Mouse (Mus musculus) CH12.LX (cell line): Measurements from ENCODE around the gene Nhp2. TPM values are rescaled to one million over a fixed set of nuclear protein-coding genes. Genes with fewer than 3 reads are reported as not detected.

Experiments
- DNase-seq: peaks from one replicate; pipeline ENCODE4 v3.0.0-alpha.2; 2013; ENCODE audit errors: extremely low read depth
- H3K27ac ChIP-seq: 2 replicates; pipeline ENCODE4 v1.5.1; 2012; ENCODE audit warnings: low read depth, mild to moderate bottlenecking, control low read depth, moderate library complexity; ENCODE audit not compliant: insufficient read depth
- H3K27me3 ChIP-seq: replicated peaks from 2 replicates; pipeline ENCODE3; 2012; ENCODE audit warnings: inconsistent platforms
- H3K36me3 ChIP-seq, 2 experiments: replicated peaks in 1 of 2; 2 replicates each; pipeline versions ENCODE3 to v1.6.1; 2012; ENCODE audit warnings: inconsistent platforms in 1 of 2, low read length in 1 of 2, mild to moderate bottlenecking in 1 of 2, mixed read lengths in 1 of 2, moderate library complexity in 1 of 2; ENCODE audit not compliant: control insufficient read depth in 1 of 2, insufficient read depth in 1 of 2
- H3K4me1 ChIP-seq, 2 experiments: 2 replicates each; pipeline ENCODE4 v1.6.1; 2012; ENCODE audit warnings: inconsistent platforms in 1 of 2, moderate library complexity in 1 of 2; ENCODE audit not compliant: insufficient read depth in 2 of 2, control insufficient read depth in 1 of 2
- H3K4me2 ChIP-seq: 2 replicates; pipeline ENCODE4 v1.6.1; 2012; ENCODE audit warnings: low read depth, mild to moderate bottlenecking, control low read depth; ENCODE audit not compliant: poor library complexity, insufficient read depth, severe bottlenecking
- H3K4me3 ChIP-seq, 3 experiments: fragments of 150-350 bp in 1 of 3; sonication (generic) in 1 of 3; replicated peaks in 1 of 3; 2 replicates each; pipeline versions ENCODE3 to v1.5.1; 2011 to 2012; ENCODE audit warnings: low read depth in 2 of 3, low read length in 2 of 3, mild to moderate bottlenecking in 2 of 3, moderate library complexity in 2 of 3, control low read depth in 1 of 3, improper control_type of control experiment in 1 of 3, inconsistent platforms in 1 of 3, mixed read lengths in 1 of 3; ENCODE audit not compliant: poor library complexity in 1 of 3
- H3K79me2 ChIP-seq: replicated peaks from 2 replicates; pipeline ENCODE4 v1.6.1; 2012; ENCODE audit warnings: mild to moderate bottlenecking, moderate library complexity; ENCODE audit not compliant: control insufficient read depth, poor library complexity, insufficient read depth, severe bottlenecking; ENCODE audit errors: extremely low read depth
- H3K9ac ChIP-seq: 2 replicates; pipeline ENCODE4 v1.6.1; 2012; ENCODE audit warnings: low read depth, mild to moderate bottlenecking, control low read depth, moderate library complexity; ENCODE audit not compliant: insufficient read depth
- H3K9me3 ChIP-seq: replicated peaks from 2 replicates; pipeline ENCODE3; 2012; ENCODE audit warnings: low read length, inconsistent platforms, mixed read lengths
- CHD1 ChIP-seq: IDR thresholded peaks from 2 replicates; pipeline ENCODE4 v1.6.1; 2012; ENCODE audit warnings: low read depth, low read length, improper control_type of control experiment, inconsistent platforms
- CHD2 ChIP-seq: IDR thresholded peaks from 2 replicates; pipeline ENCODE4 v1.6.1; 2011; ENCODE audit warnings: low read length, improper control_type of control experiment
- CTCF ChIP-seq, 2 experiments: IDR thresholded peaks in 1 of 2; conservative IDR thresholded peaks in 1 of 2; 2 replicates each; pipeline ENCODE4 v1.5.1; 2011 to 2012; ENCODE audit warnings: low read depth in 2 of 2, low read length in 2 of 2, improper control_type of control experiment in 1 of 2, inconsistent platforms in 1 of 2, mild to moderate bottlenecking in 1 of 2, moderate library complexity in 1 of 2
- E2F4 ChIP-seq: IDR thresholded peaks from 2 replicates; pipeline ENCODE4 v1.6.1; 2011; ENCODE audit warnings: low read depth, low read length, improper control_type of control experiment; ENCODE audit not compliant: insufficient replicate concordance
- ELF1 ChIP-seq: IDR thresholded peaks from 2 replicates; pipeline ENCODE4 v1.6.1; 2014; ENCODE audit warnings: low read depth, mild to moderate bottlenecking, inconsistent platforms, low read length, improper control_type of control experiment
- EP300 ChIP-seq: IDR thresholded peaks from 2 replicates; pipeline ENCODE4 v1.6.1; 2011; ENCODE audit warnings: low read length, improper control_type of control experiment
- ETS1 ChIP-seq: conservative IDR thresholded peaks from 2 replicates; pipeline ENCODE4 v1.6.1; 2012; ENCODE audit warnings: low read depth, mild to moderate bottlenecking, inconsistent platforms, low read length, improper control_type of control experiment, moderate library complexity
- HCFC1 ChIP-seq: IDR thresholded peaks from 2 replicates; pipeline ENCODE4 v1.6.1; 2012; ENCODE audit warnings: low read depth, mild to moderate bottlenecking, inconsistent platforms, low read length, improper control_type of control experiment
- IRF4 ChIP-seq: IDR thresholded peaks from 2 replicates; pipeline ENCODE4 v1.6.1; 2014; ENCODE audit warnings: low read depth, mild to moderate bottlenecking, inconsistent platforms, low read length, improper control_type of control experiment
- JUN ChIP-seq: IDR thresholded peaks from 2 replicates; pipeline ENCODE4 v1.6.1; 2011; ENCODE audit warnings: low read depth, mild to moderate bottlenecking, low read length, improper control_type of control experiment, moderate library complexity; ENCODE audit not compliant: insufficient read depth
- JUND ChIP-seq: conservative IDR thresholded peaks from 2 replicates; pipeline ENCODE4 v1.6.1; 2011; ENCODE audit warnings: low read depth, low read length, improper control_type of control experiment
- MAFK ChIP-seq: IDR thresholded peaks from 2 replicates; pipeline ENCODE4 v1.6.1; 2011; ENCODE audit warnings: low read length, improper control_type of control experiment; ENCODE audit not compliant: insufficient replicate concordance
- MAX ChIP-seq: IDR thresholded peaks from 2 replicates; pipeline ENCODE4 v1.6.1; 2011; ENCODE audit warnings: low read length, improper control_type of control experiment
- MXI1 ChIP-seq: IDR thresholded peaks from 2 replicates; pipeline ENCODE4 v1.6.1; 2011; ENCODE audit warnings: mild to moderate bottlenecking, low read depth, low read length, improper control_type of control experiment
- MYC ChIP-seq: IDR thresholded peaks from 2 replicates; pipeline ENCODE4 v1.6.1; 2011; ENCODE audit warnings: low read depth, mild to moderate bottlenecking, improper control_type of control experiment, low read length
- NELFE ChIP-seq: IDR thresholded peaks from 2 replicates; pipeline ENCODE4 v1.6.1; 2011; ENCODE audit warnings: low read depth, low read length, improper control_type of control experiment
- NRF1 ChIP-seq: IDR thresholded peaks from 2 replicates; pipeline ENCODE4 v1.6.1; 2014; ENCODE audit warnings: low read depth, mild to moderate bottlenecking, inconsistent platforms, low read length, improper control_type of control experiment, moderate library complexity
- POLR2A ChIP-seq: IDR thresholded peaks from 2 replicates; pipeline ENCODE4 v1.6.1; 2011; ENCODE audit warnings: low read depth, mild to moderate bottlenecking, improper control_type of control experiment, low read length
- RAD21 ChIP-seq: IDR thresholded peaks from 2 replicates; pipeline ENCODE4 v1.6.1; 2011; ENCODE audit warnings: low read depth, mild to moderate bottlenecking, low read length, improper control_type of control experiment, moderate library complexity
- RCOR1 ChIP-seq: conservative IDR thresholded peaks from 2 replicates; pipeline ENCODE4 v1.6.1; 2012; ENCODE audit warnings: low read depth, mild to moderate bottlenecking, inconsistent platforms, low read length, improper control_type of control experiment
- SIN3A ChIP-seq: IDR thresholded peaks from 2 replicates; pipeline ENCODE4 v1.6.1; 2012; ENCODE audit warnings: low read length, improper control_type of control experiment, inconsistent platforms
- TBP ChIP-seq: conservative IDR thresholded peaks from 2 replicates; pipeline ENCODE4 v1.6.1; 2011; ENCODE audit warnings: low read depth, low read length, improper control_type of control experiment
- TCF12 ChIP-seq: IDR thresholded peaks from 2 replicates; pipeline ENCODE4 v1.6.1; 2014; ENCODE audit warnings: low read depth, mild to moderate bottlenecking, inconsistent platforms, low read length, improper control_type of control experiment
- USF1 ChIP-seq: IDR thresholded peaks from 2 replicates; pipeline ENCODE4 v1.6.1; 2014; ENCODE audit warnings: low read depth, mild to moderate bottlenecking, inconsistent platforms, low read length, improper control_type of control experiment
- USF2 ChIP-seq: conservative IDR thresholded peaks from 2 replicates; pipeline ENCODE4 v1.6.1; 2011; ENCODE audit warnings: low read depth, low read length, improper control_type of control experiment
- ZMIZ1 ChIP-seq: IDR thresholded peaks from 2 replicates; pipeline ENCODE4 v1.6.1; 2012; ENCODE audit warnings: low read depth, mild to moderate bottlenecking, inconsistent platforms, low read length, improper control_type of control experiment
- ZNF384 ChIP-seq: IDR thresholded peaks from 2 replicates; pipeline ENCODE4 v1.6.1; 2012; ENCODE audit warnings: low read depth, low read length, improper control_type of control experiment, inconsistent platforms
- dilution Hi-C: fragments of 300-500 bp; cut with MboI; formaldehyde crosslinking; loops from 2 replicates; pipeline ENCODE4 v1.14.3; 2020; ENCODE audit warnings: low sequenced_read_pairs; ENCODE audit not compliant: extremely low pct_unique_long_range_greater_than_20kb, extremely low pct_ligation_motif_present
- in situ Hi-C: fragments of 300-500 bp; cut with MboI; formaldehyde crosslinking; loops from 3 replicates; pipeline ENCODE4 v1.14.3; 2019; ENCODE audit warnings: low sequenced_read_pairs, low pct_ligation_motif_present, low pct_unique_long_range_greater_than_20kb, mixed read lengths
- polyA plus RNA-seq: library from polyadenylated mRNA; unstranded; fragments of >175 nt; gene quantifications from 2 replicates; pipeline ENCODE4 v1.2.1, GENCODE M21; 2012; ENCODE audit warnings: low read depth; ENCODE audit not compliant: insufficient read length
- total RNA-seq, 2 experiments: library from RNA; depleted of rRNA; stranded (reverse); fragments of 300-350 nt in 1 of 2; fragments of >200 nt in 1 of 2; gene quantifications; 2 replicates each; pipeline ENCODE4 v1.2.3; 2012 to 2014

Nhp2 gene
- total and polyA plus RNA-seq, 3 experiments, result 489 to 847 (median 722) TPM

- peaks cover 11 to 43% of the 10 kb centered on the region in 2 experiments for H3K4me1 ChIP-seq
- TF ChIP-seq E2F4 (no peak), MXI1 (peak; percentile 29; the same call in 1 of the 2 replicates), USF1 (no peak), TBP (no peak), ZNF384 (no peak), CTCF (conservative IDR thresholded peaks at IDR 0.05 in 1 of 2, IDR thresholded peaks at IDR 0.05 in 1 of 2; ENCODE audit: low read depth in 2 of 2, low read length in 2 of 2) (no peak), JUND (no peak), USF2 (no peak), ZMIZ1 (0 out of 2 replicates have a peak, but pooled peaks have one; percentile 44), IRF4 (no peak), NELFE (no peak), TCF12 (no peak), MYC (peak; percentile 81), ELF1 (no peak), CHD1 (no peak), RCOR1 (no peak), EP300 (no peak), MAX (peak; percentile 82), MAFK (no peak)
- TF ChIP-seq, all 38 proteins: peak for 4
- Histone ChIP-seq H3K27ac (no peak overlapping the region), H3K9ac (peak overlapping the region; percentile 76), H3K4me3 (peak overlapping the region; percentile 73 to 85 (median 79)), H3K79me2 (no peaks in the 10 kb centered on the region), H3K4me2 (peak overlapping the region; percentile 41), H3K27me3 (no peaks in the 10 kb centered on the region), H3K9me3 (no peaks in the 10 kb centered on the region), H3K36me3 (peaks cover 26 to 50% of the 10 kb centered on the region in 2 experiments)
- no peak for DNase-seq
- in situ Hi-C loops, result no loop called here
- dilution Hi-C loops, result no loop called here
Observed at GRCm38 (mm10) chr11:51585608-51586252, 33.8 kb upstream of the Nhp2 start.

- no peaks in the 10 kb centered on the region for H3K27me3 ChIP-seq
- peaks cover 33 to 56% of the 10 kb centered on the region in 2 experiments for H3K36me3 ChIP-seq
- dilution Hi-C loops (no loop called here), in situ Hi-C loops (no loop called here)
- peaks cover 11 to 39% of the 10 kb centered on the region in 2 experiments for H3K4me1 ChIP-seq
- no peak overlapping the region for H3K9ac ChIP-seq
- 0 out of 2 replicates have a peak overlapping the region, but pooled peaks have one; percentile 9 for H3K4me2 ChIP-seq
- no peak for DNase-seq
- H3K9me3 ChIP-seq, result no peaks in the 10 kb centered on the region
- H3K27ac ChIP-seq, result no peak overlapping the region
- no peak overlapping the region for H3K4me3 ChIP-seq
- no peak for TF ChIP-seq HCFC1
- no peak for TF ChIP-seq EP300
- TF ChIP-seq RAD21, result no peak
- TF ChIP-seq NRF1, result no peak
- no peak for TF ChIP-seq MAX
- no peak for TF ChIP-seq POLR2A
- TF ChIP-seq USF1, result no peak
- no peak for TF ChIP-seq ELF1
- no peak for TF ChIP-seq SIN3A
- TF ChIP-seq JUN, result no peak
- TF ChIP-seq ZNF384, result no peak
- TF ChIP-seq ETS1, result no peak
- TF ChIP-seq RCOR1, result no peak
- TF ChIP-seq CHD2, result no peak
- TF ChIP-seq, all 38 proteins: peak for 0
- H3K79me2 ChIP-seq, result no peaks in the 10 kb centered on the region
Observed at GRCm38 (mm10) chr11:51586411-51586810, 33.1 kb upstream of the Nhp2 start.
